Mouse (Mus musculus) small intestine, adult 2 months (tissue): ENCODE measurements at regions not wholly inside any gene's neighbourhood (a gene's known extent, or its start where the extent isn't known, plus 50 kb on each side); places are given as distances from the start of the nearest gene placed in this dataset.

Source experiments
- CTCF ChIP-seq: fragments of 200-500 bp; IDR thresholded peaks from 2 replicates; pipeline ENCODE4 v1.5.1; 2012; ENCODE audit warnings: low read depth, mild to moderate bottlenecking, control low read depth, inconsistent platforms, low read length, moderate library complexity, mixed read lengths; ENCODE audit not compliant: insufficient replicate concordance, insufficient read length; ENCODE audit errors: extremely low read depth
- POLR2A ChIP-seq: fragments of 200-500 bp; IDR thresholded peaks from 2 replicates; pipeline ENCODE4 v1.6.1; 2012; ENCODE audit warnings: low read depth, mild to moderate bottlenecking, control low read depth, inconsistent platforms, low read length, moderate library complexity

DNA sequence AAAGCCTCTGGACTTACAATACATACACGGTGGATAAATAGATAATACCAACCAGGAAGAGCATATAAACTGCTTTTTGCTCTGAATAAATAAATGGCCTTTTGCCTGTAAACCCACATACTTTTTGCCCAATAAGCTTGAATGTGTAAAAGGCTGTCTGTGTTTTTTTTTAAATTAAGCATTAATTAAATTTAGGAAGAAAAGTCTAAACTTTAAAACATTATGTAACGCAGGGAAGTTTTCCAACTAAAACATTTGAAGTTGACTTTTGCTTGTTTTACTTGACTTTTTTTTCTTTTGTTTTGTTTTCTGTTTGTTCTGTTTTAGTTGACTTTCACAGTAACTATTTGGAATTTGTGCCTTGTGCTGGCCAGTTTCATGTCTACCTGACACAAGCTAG is 60.7 kb upstream of the Gm47985 start:
- TF ChIP-seq CTCF (no peak), POLR2A (no peak)
